Mouse (Mus musculus): ENCODE measurements around the gene Adig. TPM values are rescaled to one million over a fixed set of nuclear protein-coding genes. Genes with fewer than 3 reads are reported as not detected.

Gene Adig
- polyA plus RNA-seq, 1 experiment from 2014 or later, result not detected

DNA sequence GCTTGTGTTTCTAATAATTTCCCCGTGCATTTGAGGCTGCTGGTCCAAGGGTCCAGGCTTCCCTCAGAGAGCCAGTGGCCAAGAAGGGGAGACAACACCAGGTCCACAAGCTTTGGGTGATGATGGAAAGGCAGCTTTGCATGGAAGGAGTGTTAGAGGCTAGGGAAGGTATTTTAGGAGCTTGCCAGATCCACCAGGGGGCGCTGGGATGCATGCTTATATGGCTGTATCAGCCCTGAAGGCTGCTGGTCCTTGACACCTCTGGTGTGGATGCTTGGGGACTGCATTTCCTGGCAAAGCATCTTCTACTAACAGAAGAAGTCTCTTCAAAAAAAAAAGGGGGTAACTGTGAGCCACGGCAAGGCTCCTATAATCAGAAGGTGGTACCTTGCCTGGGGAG is 47.7 kb downstream of the Adig start:
- H3K4me1 ChIP-seq (replicated peaks; ENCODE audit: control insufficient read depth, insufficient read depth, low read length), result no peaks in the 10 kb centered on the region
- no peak overlapping the region for H3K4me2 ChIP-seq (replicated peaks; ENCODE audit: low read depth)
- H3K9me3 ChIP-seq (ENCODE audit: control insufficient read depth), result no peaks in the 10 kb centered on the region
- ATAC-seq, result no peak
- H3K27me3 ChIP-seq (replicated peaks; ENCODE audit: control insufficient read depth, insufficient read depth, low read length), result peaks cover 21% of the 10 kb centered on the region
- no peak overlapping the region for H3K4me3 ChIP-seq (ENCODE audit: low read depth, low read length)
- TF ChIP-seq CTCF (IDR thresholded peaks at IDR 0.05; ENCODE audit: low read depth), result peak; percentile 93
- H3K9ac ChIP-seq (ENCODE audit: low read depth, low read length), result no peak overlapping the region
- no peaks in the 10 kb centered on the region for H3K36me3 ChIP-seq (ENCODE audit: control insufficient read depth, insufficient read depth)
- H3K27ac ChIP-seq (ENCODE audit: low read depth, low read length), result no peak overlapping the region
- WGBS, result 5% methylated on average over 3 of the region's 3 CpGs

DNA sequence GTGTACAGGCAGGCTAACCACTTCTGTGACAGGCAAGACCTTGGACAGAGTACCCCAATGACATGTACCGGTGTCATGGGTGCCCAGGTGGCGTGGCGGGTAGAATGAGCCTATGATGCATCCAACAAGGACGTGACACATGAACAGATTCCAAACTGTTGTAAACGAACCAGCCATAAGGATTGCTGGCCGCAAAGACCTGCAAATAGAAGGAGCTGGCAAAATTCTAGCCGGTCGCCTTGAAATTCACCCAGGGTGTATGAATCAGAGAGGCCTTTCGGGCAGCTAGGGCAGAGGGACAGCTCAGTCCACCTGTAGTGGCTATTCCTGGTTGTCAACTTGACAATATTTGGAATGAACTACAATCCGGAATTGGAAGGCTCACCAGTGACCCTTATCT is 52.0 kb downstream of the Adig start:
- H3K9ac ChIP-seq (ENCODE audit: low read depth, low read length), result no peak overlapping the region
- H3K9me3 ChIP-seq (ENCODE audit: control insufficient read depth), result no peaks in the 10 kb centered on the region
- TF ChIP-seq CTCF (IDR thresholded peaks at IDR 0.05; ENCODE audit: low read depth), result no peak
- ATAC-seq, result no peak
- peaks cover 27% of the 10 kb centered on the region for H3K27me3 ChIP-seq (replicated peaks; ENCODE audit: control insufficient read depth, insufficient read depth, low read length)
- 0 out of 2 replicates have a peak, but pooled peaks cover 5% of the 10 kb centered on the region for H3K4me1 ChIP-seq (replicated peaks; ENCODE audit: control insufficient read depth, insufficient read depth, low read length)
- no peak overlapping the region for H3K27ac ChIP-seq (ENCODE audit: low read depth, low read length)
- no peaks in the 10 kb centered on the region for H3K36me3 ChIP-seq (ENCODE audit: control insufficient read depth, insufficient read depth)
- no peak overlapping the region for H3K4me3 ChIP-seq (ENCODE audit: low read depth, low read length)
- H3K4me2 ChIP-seq (replicated peaks; ENCODE audit: low read depth), result no peak overlapping the region
- 14% methylated on average over 10 of the region's 10 CpGs for WGBS

DNA sequence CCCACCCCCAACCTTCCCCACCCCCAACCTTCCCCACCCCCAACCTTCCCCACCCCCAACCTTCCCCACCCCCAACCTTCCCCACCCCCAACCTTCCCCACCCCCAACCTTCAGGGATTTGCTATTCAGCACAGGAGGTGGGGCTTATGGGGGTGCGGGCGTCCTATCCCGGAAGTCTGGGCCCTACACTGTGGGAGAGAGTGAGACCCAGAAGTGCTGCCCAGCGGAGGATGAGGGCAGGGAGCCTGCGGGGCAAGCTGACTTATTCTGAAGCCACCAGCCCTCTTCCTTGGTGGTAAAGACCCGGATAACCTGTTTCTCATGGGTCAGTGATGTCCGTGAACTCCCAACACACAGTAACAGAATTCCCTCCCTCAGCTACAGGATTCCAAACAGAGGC is 52.8 kb downstream of the Adig start:
- 0 out of 2 replicates have a peak, but pooled peaks cover 5% of the 10 kb centered on the region for H3K4me1 ChIP-seq (replicated peaks; ENCODE audit: control insufficient read depth, insufficient read depth, low read length)
- H3K4me2 ChIP-seq (replicated peaks; ENCODE audit: low read depth), result no peak overlapping the region
- ATAC-seq, result no peak
- H3K36me3 ChIP-seq (ENCODE audit: control insufficient read depth, insufficient read depth), result no peaks in the 10 kb centered on the region
- no peak overlapping the region for H3K4me3 ChIP-seq (ENCODE audit: low read depth, low read length)
- H3K27me3 ChIP-seq (replicated peaks; ENCODE audit: control insufficient read depth, insufficient read depth, low read length), result peaks cover 26% of the 10 kb centered on the region
- WGBS, result 4% methylated on average over 7 of the region's 7 CpGs
- H3K27ac ChIP-seq (ENCODE audit: low read depth, low read length), result no peak overlapping the region
- H3K9me3 ChIP-seq (ENCODE audit: control insufficient read depth), result no peaks in the 10 kb centered on the region
- TF ChIP-seq CTCF (IDR thresholded peaks at IDR 0.05; ENCODE audit: low read depth), result no peak
- H3K9ac ChIP-seq (ENCODE audit: low read depth, low read length), result no peak overlapping the region

DNA sequence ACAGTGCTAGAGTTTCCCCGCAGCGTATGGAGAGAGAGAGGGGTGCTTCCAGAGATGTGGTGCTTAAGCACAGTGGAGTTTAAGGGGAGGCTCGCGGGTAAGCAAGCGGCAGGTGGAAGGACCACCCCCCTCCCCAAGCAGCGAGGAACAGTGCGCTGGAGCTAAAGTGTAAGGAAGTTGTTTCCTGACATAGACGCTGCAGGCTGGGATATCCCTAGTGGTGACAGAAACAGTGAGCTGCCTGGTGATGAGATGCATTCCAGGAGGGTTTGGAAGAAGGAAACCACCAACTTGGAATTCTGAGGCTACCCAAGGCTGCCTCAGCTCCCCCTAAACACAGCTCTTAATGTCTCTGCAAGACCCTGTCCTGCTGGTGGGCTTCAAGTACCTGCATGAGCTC is 53.4 kb downstream of the Adig start:
- H3K9ac ChIP-seq (ENCODE audit: low read depth, low read length), result no peak overlapping the region
- no peak for TF ChIP-seq CTCF (IDR thresholded peaks at IDR 0.05; ENCODE audit: low read depth)
- H3K4me3 ChIP-seq (ENCODE audit: low read depth, low read length), result peak overlapping the region; percentile 23; the same call in 1 of the 2 replicates
- peak overlapping the region; percentile 51 for H3K4me2 ChIP-seq (replicated peaks; ENCODE audit: low read depth)
- no peak for ATAC-seq
- H3K27ac ChIP-seq (ENCODE audit: low read depth, low read length), result no peak overlapping the region
- 6% methylated on average over 8 of the region's 8 CpGs for WGBS
- peaks cover 23% of the 10 kb centered on the region for H3K27me3 ChIP-seq (replicated peaks; ENCODE audit: control insufficient read depth, insufficient read depth, low read length)
- H3K36me3 ChIP-seq (ENCODE audit: control insufficient read depth, insufficient read depth), result no peaks in the 10 kb centered on the region
- H3K4me1 ChIP-seq (replicated peaks; ENCODE audit: control insufficient read depth, insufficient read depth, low read length), result 0 out of 2 replicates have a peak, but pooled peaks cover 5% of the 10 kb centered on the region
- H3K9me3 ChIP-seq (ENCODE audit: control insufficient read depth), result no peaks in the 10 kb centered on the region

DNA sequence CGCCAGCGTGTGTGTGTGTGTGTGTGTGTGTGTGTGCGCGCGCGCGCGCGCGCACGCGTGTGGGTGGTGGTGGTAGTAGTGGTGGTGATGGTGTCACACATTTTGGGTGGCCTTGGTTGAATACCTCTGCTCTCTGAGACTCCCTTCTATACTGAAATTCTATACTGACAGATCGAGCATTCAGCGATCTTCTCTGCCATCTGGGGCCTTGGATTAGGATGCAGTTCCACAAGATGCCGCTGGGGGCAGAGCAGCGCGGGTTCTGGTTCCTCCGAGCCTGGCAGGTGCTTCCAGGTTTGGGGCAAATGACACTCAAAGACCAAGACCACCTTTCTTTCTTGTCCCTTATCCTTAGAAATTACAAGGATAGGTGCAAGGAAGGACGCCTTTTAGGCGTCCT is 53.8 kb downstream of the Adig start:
- no peak overlapping the region for H3K27ac ChIP-seq (ENCODE audit: low read depth, low read length)
- no peaks in the 10 kb centered on the region for H3K36me3 ChIP-seq (ENCODE audit: control insufficient read depth, insufficient read depth)
- 3% methylated on average over 20 of the region's 20 CpGs for WGBS
- TF ChIP-seq CTCF (IDR thresholded peaks at IDR 0.05; ENCODE audit: low read depth), result peak; percentile 83
- peak overlapping the region; percentile 51 for H3K4me2 ChIP-seq (replicated peaks; ENCODE audit: low read depth)
- ATAC-seq, result no peak
- H3K4me3 ChIP-seq (ENCODE audit: low read depth, low read length), result peak overlapping the region; percentile 23; the same call in 1 of the 2 replicates
- H3K9me3 ChIP-seq (ENCODE audit: control insufficient read depth), result no peaks in the 10 kb centered on the region
- 0 out of 2 replicates have a peak, but pooled peaks cover 5% of the 10 kb centered on the region for H3K4me1 ChIP-seq (replicated peaks; ENCODE audit: control insufficient read depth, insufficient read depth, low read length)
- peaks cover 23% of the 10 kb centered on the region for H3K27me3 ChIP-seq (replicated peaks; ENCODE audit: control insufficient read depth, insufficient read depth, low read length)
- no peak overlapping the region for H3K9ac ChIP-seq (ENCODE audit: low read depth, low read length)

DNA sequence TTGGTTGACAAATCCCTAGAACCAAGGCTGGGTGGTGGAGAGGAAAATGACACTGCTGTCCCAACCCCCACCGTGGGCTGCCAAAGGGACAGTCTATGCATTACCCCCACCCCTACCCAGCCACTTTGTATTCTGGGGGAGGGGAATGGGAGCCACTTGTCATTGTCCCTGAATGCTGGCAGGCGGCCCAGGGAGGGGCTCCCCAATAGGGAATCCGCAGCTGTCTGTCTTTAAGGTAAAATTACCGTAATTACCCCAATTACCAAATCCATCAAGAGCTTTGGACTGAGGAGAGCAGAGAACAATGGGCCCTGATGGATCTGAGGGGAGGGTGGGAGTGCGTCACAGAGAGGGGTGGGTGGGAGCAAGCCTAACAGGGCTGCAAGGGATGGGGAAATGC is 54.3 kb downstream of the Adig start:
- ATAC-seq, result no peak
- no peak for TF ChIP-seq CTCF (IDR thresholded peaks at IDR 0.05; ENCODE audit: low read depth)
- 4% methylated on average over 5 of the region's 5 CpGs for WGBS

More for the DNA sequence above, 54.3 kb downstream of the Adig start:
- peaks cover 23% of the 10 kb centered on the region for H3K27me3 ChIP-seq (replicated peaks; ENCODE audit: control insufficient read depth, insufficient read depth, low read length)
- H3K4me1 ChIP-seq (replicated peaks; ENCODE audit: control insufficient read depth, insufficient read depth, low read length), result 0 out of 2 replicates have a peak, but pooled peaks cover 5% of the 10 kb centered on the region
- H3K4me2 ChIP-seq (replicated peaks; ENCODE audit: low read depth), result no peak overlapping the region
- no peak overlapping the region for H3K27ac ChIP-seq (ENCODE audit: low read depth, low read length)
- no peak overlapping the region for H3K4me3 ChIP-seq (ENCODE audit: low read depth, low read length)
- no peaks in the 10 kb centered on the region for H3K36me3 ChIP-seq (ENCODE audit: control insufficient read depth, insufficient read depth)
- no peak overlapping the region for H3K9ac ChIP-seq (ENCODE audit: low read depth, low read length)
- H3K9me3 ChIP-seq (ENCODE audit: control insufficient read depth), result no peaks in the 10 kb centered on the region

Other genes with a start within 250 kb of the Adig start
- gene Bpi, start 244.5 kb upstream of the Adig start, polyA plus RNA-seq (2015; fragmentation: Nextera tagmentation; extraction: Ambion mirVana), result not detected in 2 replicates
- gene Lbp, start 196.1 kb upstream of the Adig start, polyA plus RNA-seq (2015; fragmentation: Nextera tagmentation; extraction: Ambion mirVana), result 4.9 and 6.2 TPM in 2 replicates
- gene Snhg11, start 127.0 kb upstream of the Adig start, polyA plus RNA-seq (2015; fragmentation: Nextera tagmentation; extraction: Ambion mirVana), result 1.9 and 3.0 TPM in 2 replicates
- 11.5 and 11.6 TPM in 2 replicates for gene Ralgapb, start 92.8 kb upstream of the Adig start, polyA plus RNA-seq (2015; fragmentation: Nextera tagmentation; extraction: Ambion mirVana)
- gene Arhgap40, start 10.2 kb downstream of the Adig start, polyA plus RNA-seq (2015; fragmentation: Nextera tagmentation; extraction: Ambion mirVana), result not detected in 2 replicates
- gene Slc32a1, start 108.2 kb downstream of the Adig start, polyA plus RNA-seq (2015; fragmentation: Nextera tagmentation; extraction: Ambion mirVana), result not detected in 2 replicates
- 3.7 and 5.3 TPM in 2 replicates for gene Actr5, start 122.3 kb downstream of the Adig start, polyA plus RNA-seq (2015; fragmentation: Nextera tagmentation; extraction: Ambion mirVana)
- 3.3 and 3.4 TPM in 2 replicates for gene Ppp1r16b, start 162.8 kb downstream of the Adig start, polyA plus RNA-seq (2015; fragmentation: Nextera tagmentation; extraction: Ambion mirVana)